Comparison of ENCODE assay signal across 32 mouse cellular contexts in the genomic region with DNA sequence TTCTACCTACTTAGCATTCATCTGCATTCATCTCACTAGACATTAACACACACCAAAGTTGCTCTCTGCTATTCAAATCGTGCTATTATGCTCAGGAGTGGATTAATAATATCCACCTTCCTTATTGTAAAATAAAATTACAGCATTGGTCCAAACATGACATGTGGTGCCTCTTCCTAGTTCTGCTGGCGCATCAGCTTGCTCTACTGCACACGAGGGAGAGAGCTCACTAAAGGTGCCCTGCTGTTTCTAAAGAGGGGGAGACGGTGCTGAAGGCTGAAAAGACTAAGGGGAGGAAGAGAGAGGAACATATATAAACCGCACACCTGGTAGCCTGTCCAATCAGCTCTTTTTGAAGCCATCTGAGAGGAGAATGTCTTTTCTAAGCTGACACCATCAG. TPM values are rescaled to one million over a fixed set of nuclear protein-coding genes. Genes with fewer than 3 reads are reported as not detected.
DNase-seq lines count a peak whose midpoint lies in the region; ATAC-seq and TF ChIP-seq lines count a peak whose summit lies in the region.
"Had no signal": no experiment of that assay in that cellular context is flagged by ENCODE, and none has a peak within 500 bp of the region (broad histone marks: within the 10 kb centered on the region; RNA-seq: fewer than 3 reads in every experiment).

No protein-coding gene starts in this region.

- no peak for TF ChIP-seq CTCF in forebrain, postnatal 0 days (IDR thresholded peaks at IDR 0.05; ENCODE audit: low read depth)
- no peak for TF ChIP-seq CTCF in midbrain, postnatal 0 days (IDR thresholded peaks at IDR 0.05)

- DNase-seq in hindbrain, embryonic 14.5 days (ENCODE audit: low spot score) = no peak
- peak; percentile 28 for DNase-seq in midbrain, embryonic 11.5 days (ENCODE audit: low spot score, missing footprints)
- no peak for DNase-seq in midbrain, embryonic 14.5 days
- no peak for DNase-seq in forebrain, postnatal 0 days
- no peak for DNase-seq in midbrain, postnatal 0 days (ENCODE audit: low spot score)
- DNase-seq in liver = no peak
- DNase-seq in kidney, adult 8-10 months = no peak
- DNase-seq: adrenal gland, postnatal 25 days; B cell, adult 2 months; cerebellum, adult 18-20 months; cerebellum, postnatal 14 days; heart, postnatal 10 days; kidney, adult 11 months; kidney, postnatal 25 days; lung, adult 2 months; lung, postnatal 10 days; retina, postnatal 1 day; right cerebral cortex, postnatal 14 days; thymus, postnatal 14 days had no signal

- H3K27ac ChIP-seq in hindbrain, embryonic 13.5 days = 0 out of 2 replicates have a peak overlapping the region, but pooled peaks have one; percentile 37
- no peak overlapping the region for H3K27ac ChIP-seq in hindbrain, embryonic 14.5 days
- no peak overlapping the region for H3K27ac ChIP-seq in midbrain, embryonic 11.5 days (ENCODE audit: low read depth, low read length)
- H3K27ac ChIP-seq in midbrain, embryonic 14.5 days (replicated peaks; ENCODE audit: low read depth, low read length) = no peak overlapping the region
- H3K27ac ChIP-seq in forebrain, postnatal 0 days (ENCODE audit: low read depth, low read length) = no peak overlapping the region
- no peak overlapping the region for H3K27ac ChIP-seq in midbrain, postnatal 0 days (ENCODE audit: low read depth, low read length)
- H3K27ac ChIP-seq: embryonic facial prominence, embryonic 10.5 days; embryonic facial prominence, embryonic 15.5 days; heart, embryonic 13.5 days; kidney, embryonic 15.5 days; limb, embryonic 10.5 days; limb, embryonic 15.5 days; liver, embryonic 14.5 days; macrophage; stomach, embryonic 15.5 days had no signal

- no peak overlapping the region for H3K4me3 ChIP-seq in hindbrain, embryonic 13.5 days
- no peak overlapping the region for H3K4me3 ChIP-seq in hindbrain, embryonic 14.5 days (replicated peaks; ENCODE audit: low read length)
- no peak overlapping the region for H3K4me3 ChIP-seq in midbrain, embryonic 11.5 days (ENCODE audit: low read depth, low read length)
- no peak overlapping the region for H3K4me3 ChIP-seq in midbrain, embryonic 14.5 days (replicated peaks; ENCODE audit: low read depth, low read length)
- no peak overlapping the region for H3K4me3 ChIP-seq in forebrain, postnatal 0 days (ENCODE audit: low read depth, low read length)
- no peak overlapping the region for H3K4me3 ChIP-seq in midbrain, postnatal 0 days (ENCODE audit: low read depth, low read length)
- H3K4me3 ChIP-seq: embryonic facial prominence, embryonic 10.5 days; embryonic facial prominence, embryonic 15.5 days; heart, embryonic 13.5 days; kidney, embryonic 15.5 days; limb, embryonic 10.5 days; limb, embryonic 15.5 days; stomach, embryonic 15.5 days had no signal

- H3K9me3 ChIP-seq in hindbrain, embryonic 13.5 days = no peaks in the 10 kb centered on the region
- no peaks in the 10 kb centered on the region for H3K9me3 ChIP-seq in hindbrain, embryonic 14.5 days (ENCODE audit: control insufficient read depth, low read length)
- H3K9me3 ChIP-seq in midbrain, embryonic 11.5 days (ENCODE audit: control insufficient read depth, low read length) = no peaks in the 10 kb centered on the region
- no peaks in the 10 kb centered on the region for H3K9me3 ChIP-seq in midbrain, embryonic 14.5 days (ENCODE audit: control insufficient read depth, low read length)
- no peaks in the 10 kb centered on the region for H3K9me3 ChIP-seq in forebrain, postnatal 0 days (ENCODE audit: low read length)
- no peaks in the 10 kb centered on the region for H3K9me3 ChIP-seq in midbrain, postnatal 0 days (ENCODE audit: low read length)
- H3K9me3 ChIP-seq: embryonic facial prominence, embryonic 10.5 days; embryonic facial prominence, embryonic 15.5 days; heart, embryonic 13.5 days; kidney, embryonic 15.5 days; limb, embryonic 10.5 days; limb, embryonic 15.5 days; stomach, embryonic 15.5 days had no signal

- no peak overlapping the region for H3K9ac ChIP-seq in hindbrain, embryonic 13.5 days
- H3K9ac ChIP-seq in hindbrain, embryonic 14.5 days = no peak overlapping the region
- H3K9ac ChIP-seq in midbrain, embryonic 11.5 days (ENCODE audit: low read length) = no peak overlapping the region
- H3K9ac ChIP-seq in midbrain, embryonic 14.5 days (replicated peaks; ENCODE audit: low read length) = no peak overlapping the region
- H3K9ac ChIP-seq in forebrain, postnatal 0 days = no peak overlapping the region
- no peak overlapping the region for H3K9ac ChIP-seq in midbrain, postnatal 0 days (replicated peaks; ENCODE audit: low read length, poor library complexity, severe bottlenecking)
- H3K9ac ChIP-seq: embryonic facial prominence, embryonic 15.5 days; heart, embryonic 13.5 days; kidney, embryonic 15.5 days; limb, embryonic 15.5 days; liver, embryonic 14.5 days; stomach, embryonic 15.5 days had no signal

- 38% methylated on average over 5 of the region's 5 CpGs for WGBS in hindbrain, embryonic 13.5 days
- WGBS in hindbrain, embryonic 14.5 days = 39% methylated on average over 5 of the region's 5 CpGs
- 42% methylated on average over 5 of the region's 5 CpGs for WGBS in midbrain, embryonic 11.5 days
- 25% methylated on average over 5 of the region's 5 CpGs for WGBS in midbrain, embryonic 14.5 days
- WGBS in forebrain, postnatal 0 days = 27% methylated on average over 5 of the region's 5 CpGs
- 36% methylated on average over 5 of the region's 5 CpGs for WGBS in midbrain, postnatal 0 days

- peaks cover 15% of the 10 kb centered on the region for H3K36me3 ChIP-seq in hindbrain, embryonic 13.5 days
- peaks cover 23% of the 10 kb centered on the region; the same call in 1 of the 2 replicates for H3K36me3 ChIP-seq in hindbrain, embryonic 14.5 days (replicated peaks; ENCODE audit: control insufficient read depth, insufficient read depth)
- no peaks in the 10 kb centered on the region for H3K36me3 ChIP-seq in midbrain, embryonic 11.5 days (ENCODE audit: control insufficient read depth, insufficient read depth, low read length)
- peaks cover 11% of the 10 kb centered on the region; the same call in 1 of the 2 replicates for H3K36me3 ChIP-seq in midbrain, embryonic 14.5 days (ENCODE audit: control insufficient read depth, insufficient read depth, low read length)
- H3K36me3 ChIP-seq in forebrain, postnatal 0 days (ENCODE audit: insufficient read depth) = no peaks in the 10 kb centered on the region
- no peaks in the 10 kb centered on the region for H3K36me3 ChIP-seq in midbrain, postnatal 0 days (ENCODE audit: insufficient read depth, low read length)
- H3K36me3 ChIP-seq: embryonic facial prominence, embryonic 10.5 days; embryonic facial prominence, embryonic 15.5 days; heart, embryonic 13.5 days; kidney, embryonic 15.5 days; limb, embryonic 10.5 days; limb, embryonic 15.5 days; stomach, embryonic 15.5 days had no signal

- peak; percentile 26 for ATAC-seq in hindbrain, embryonic 13.5 days (ENCODE audit: low FRiP score)
- no peak for ATAC-seq in hindbrain, embryonic 14.5 days (ENCODE audit: low FRiP score)
- no peak for ATAC-seq in midbrain, embryonic 11.5 days (ENCODE audit: low FRiP score)
- no peak for ATAC-seq in midbrain, embryonic 14.5 days (ENCODE audit: low FRiP score, low TSS enrichment)
- ATAC-seq in forebrain, postnatal 0 days = peak; percentile 69; the same call in 1 of the 2 replicates
- peak; percentile 34; the same call in 1 of the 2 replicates for ATAC-seq in midbrain, postnatal 0 days (ENCODE audit: low FRiP score)
- ATAC-seq: inflammation-experienced regulatory T-cells, adult 6 months had no signal

- no peak overlapping the region for H3K4me2 ChIP-seq in hindbrain, embryonic 13.5 days
- H3K4me2 ChIP-seq in hindbrain, embryonic 14.5 days (replicated peaks) = no peak overlapping the region
- H3K4me2 ChIP-seq in midbrain, embryonic 11.5 days = no peak overlapping the region
- no peak overlapping the region for H3K4me2 ChIP-seq in midbrain, embryonic 14.5 days (ENCODE audit: low read length)
- no peak overlapping the region for H3K4me2 ChIP-seq in forebrain, postnatal 0 days (ENCODE audit: low read depth)
- H3K4me2 ChIP-seq in midbrain, postnatal 0 days (ENCODE audit: low read depth, low read length, poor library complexity, severe bottlenecking) = no peak overlapping the region
- H3K4me2 ChIP-seq: embryonic facial prominence, embryonic 15.5 days; heart, embryonic 13.5 days; kidney, embryonic 15.5 days; limb, embryonic 15.5 days; stomach, embryonic 15.5 days had no signal

- H3K4me1 ChIP-seq in hindbrain, embryonic 13.5 days (replicated peaks) = peaks cover 39% of the 10 kb centered on the region
- peaks cover 18% of the 10 kb centered on the region; the same call in 1 of the 2 replicates for H3K4me1 ChIP-seq in hindbrain, embryonic 14.5 days (replicated peaks; ENCODE audit: control insufficient read depth, insufficient read depth, low read length)
- peaks cover 7% of the 10 kb centered on the region for H3K4me1 ChIP-seq in midbrain, embryonic 11.5 days (ENCODE audit: control insufficient read depth, insufficient read depth, low read length)
- 0 out of 2 replicates have a peak, but pooled peaks cover 12% of the 10 kb centered on the region for H3K4me1 ChIP-seq in midbrain, embryonic 14.5 days (ENCODE audit: control insufficient read depth, insufficient read depth, low read length)
- peaks cover 4% of the 10 kb centered on the region; the same call in 1 of the 2 replicates for H3K4me1 ChIP-seq in forebrain, postnatal 0 days (ENCODE audit: insufficient read depth)
- 0 out of 2 replicates have a peak, but pooled peaks cover 4% of the 10 kb centered on the region for H3K4me1 ChIP-seq in midbrain, postnatal 0 days (ENCODE audit: insufficient read depth, low read length)
- H3K4me1 ChIP-seq: embryonic facial prominence, embryonic 15.5 days; heart, embryonic 13.5 days; kidney, embryonic 15.5 days; limb, embryonic 10.5 days; limb, embryonic 15.5 days; stomach, embryonic 15.5 days had no signal

- H3K27me3 ChIP-seq in hindbrain, embryonic 13.5 days = no peaks in the 10 kb centered on the region
- no peaks in the 10 kb centered on the region for H3K27me3 ChIP-seq in hindbrain, embryonic 14.5 days (ENCODE audit: control insufficient read depth, insufficient read depth, low read length)
- no peaks in the 10 kb centered on the region for H3K27me3 ChIP-seq in midbrain, embryonic 11.5 days (ENCODE audit: control insufficient read depth, insufficient read depth, low read length)
- H3K27me3 ChIP-seq in midbrain, embryonic 14.5 days (ENCODE audit: control insufficient read depth, insufficient read depth, low read length) = no peaks in the 10 kb centered on the region
- H3K27me3 ChIP-seq in forebrain, postnatal 0 days (ENCODE audit: insufficient read depth, low read length) = no peaks in the 10 kb centered on the region
- H3K27me3 ChIP-seq in midbrain, postnatal 0 days (ENCODE audit: insufficient read depth, low read length) = no peaks in the 10 kb centered on the region
- H3K27me3 ChIP-seq: embryonic facial prominence, embryonic 15.5 days; heart, embryonic 13.5 days; kidney, embryonic 15.5 days; limb, embryonic 15.5 days; stomach, embryonic 15.5 days had no signal

RNA-seq across cellular contexts. Expression of a gene that starts 38.1 kb away (rescaled TPM):
- 154 and 159 TPM in 2 replicates for polyA plus RNA-seq in hindbrain, embryonic 13.5 days (2015; fragmentation: Nextera tagmentation; extraction: Ambion mirVana)
- polyA plus RNA-seq in hindbrain, embryonic 14.5 days (2014; fragmentation: Nextera tagmentation; extraction: Ambion mirVana) = 172 and 195 TPM in 2 replicates
- 93.7 and 103 TPM in 2 replicates for polyA plus RNA-seq in midbrain, embryonic 11.5 days (2014; fragmentation: Nextera tagmentation; extraction: Ambion mirVana)
- 136 and 171 TPM in 2 replicates for polyA plus RNA-seq in midbrain, embryonic 14.5 days (2014; fragmentation: Nextera tagmentation; extraction: Ambion mirVana)
- 54.3 and 74.4 TPM in 2 replicates for total RNA-seq in forebrain, postnatal 0 days (2014; rRNA removed)
- 69.2 and 84.8 TPM in 2 replicates for polyA plus RNA-seq in forebrain, postnatal 0 days (2015; fragmentation: Nextera tagmentation; extraction: Ambion mirVana)
- total RNA-seq in midbrain, postnatal 0 days (2014; rRNA removed) = 80.6 and 96.6 TPM in 2 replicates
- polyA plus RNA-seq in midbrain, postnatal 0 days (2015; fragmentation: Nextera tagmentation; extraction: Ambion mirVana) = 100.0 and 107 TPM in 2 replicates
- total RNA-seq: hematopoietic stem cell, adult 5-6 weeks; megakaryocyte-erythroid progenitor cell, adult 5-6 weeks had no signal
- polyA plus RNA-seq: macrophage had no signal

Comparison
In these comparisons a context has a peak if more than half of its experiments do, and no peak if none do; other contexts are left out.
1. ATAC-seq: peak in hindbrain, embryonic 13.5 days (single experiment), forebrain, postnatal 0 days (single experiment) and midbrain, postnatal 0 days (single experiment); none in hindbrain, embryonic 14.5 days (single experiment), midbrain, embryonic 11.5 days (single experiment) and midbrain, embryonic 14.5 days (single experiment).